Mouse (Mus musculus) gastrocnemius, adult 2 months (tissue): ENCODE measurements around the gene Srprb. TPM values are rescaled to one million over a fixed set of nuclear protein-coding genes. Genes with fewer than 3 reads are reported as not detected.
A peak's percentile ranks its signal among the peaks of the same experiment; 100 is the strongest.

ENCODE experiments used
- DNase-seq: peaks from one replicate; pipeline ENCODE4 v3.0.0; 2022
- H3K27ac ChIP-seq: fragments of 200-600 bp; 2 replicates; pipeline ENCODE4 v1.8.1; 2022; ENCODE audit warnings: mild to moderate bottlenecking
- H3K4me3 ChIP-seq: fragments of 200-600 bp; 2 replicates; pipeline ENCODE4 v1.8.1; 2022; ENCODE audit warnings: mild to moderate bottlenecking, moderate library complexity
- CTCF ChIP-seq: fragments of 200-600 bp; IDR thresholded peaks from 2 replicates; pipeline ENCODE4 v1.8.1; 2022; ENCODE audit warnings: antibody characterized with exemption, mild to moderate bottlenecking, moderate library complexity
- intact Hi-C: fragments of 180-260 bp; cut with DNase I; formaldehyde crosslinking; loops from one replicate; pipeline ENCODE4 v1.15.1; 2025
- long read RNA-seq, 2 experiments: library from polyadenylated mRNA; stranded (forward); transcript quantifications; one replicate each; pipeline ENCODE4 v2.0.0; 2021
- total RNA-seq, 2 experiments: library from RNA; stranded (reverse); gene quantifications; 2 replicates each; pipeline ENCODE4 v1.2.3; 2021

The Srprb gene
- total RNA-seq, result 10 to 100 TPM; 16.2 to 18.2 TPM
- long read RNA-seq, experiment 1, transcript Srprb-201 (7 exons, 3,064 nt), result major isoform, 29 of 41 reads
- long read RNA-seq, experiment 1, partial matches to known transcripts, result 0 of 41 reads
- long read RNA-seq, experiment 1, other reads (novel, unspliced or antisense), result 12 of 41 reads
- long read RNA-seq, experiment 2, transcript Srprb-201 (7 exons, 3,064 nt), result major isoform, 22 of 23 reads
- long read RNA-seq, experiment 2, partial matches to known transcripts, result 0 of 23 reads
- long read RNA-seq, experiment 2, other reads (novel, unspliced or antisense), result 1 of 23 reads

DNA sequence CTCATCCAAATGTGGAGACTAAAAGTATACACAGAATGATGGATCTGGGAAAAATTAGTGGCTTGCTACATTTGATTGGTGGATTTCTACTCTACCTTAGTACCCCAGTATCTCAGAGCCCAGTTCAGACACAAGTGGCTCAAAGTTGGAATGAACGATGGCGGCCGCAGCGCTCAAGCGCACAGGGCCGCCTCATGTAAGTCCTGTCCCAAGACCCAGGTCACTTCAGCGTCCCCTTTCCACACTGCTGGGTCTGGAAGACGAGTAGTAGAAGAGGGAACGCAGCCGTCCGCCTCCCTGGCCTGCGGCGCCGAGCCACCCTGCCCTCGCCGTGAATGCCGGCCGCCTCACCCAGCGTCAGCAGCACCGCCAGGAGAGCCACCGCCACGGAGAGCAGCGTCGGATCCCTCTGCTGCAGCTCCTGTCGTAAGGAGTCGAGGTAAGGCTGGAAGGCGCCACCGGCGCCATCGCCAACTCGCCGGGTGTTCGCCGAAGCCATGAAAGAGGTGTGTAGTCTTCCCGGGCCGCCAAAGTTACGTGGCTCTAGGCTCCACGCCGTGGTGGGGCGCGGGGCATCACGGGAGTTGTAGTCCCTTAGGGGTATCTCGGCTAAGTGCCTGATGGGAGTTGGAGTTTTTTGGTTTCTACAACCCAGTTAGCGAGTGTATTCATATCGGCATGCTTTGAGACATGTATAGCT is at the start of gene Srprb:
TSS of gene Srprb (minus strand) at position 577 of the 700 bp plus-strand sequence.
- DNase-seq, result peak; percentile 95
- no peak for TF ChIP-seq CTCF
- intact Hi-C loops, result loop anchor here (10.0 kb wide), 1 partner anchor 107 kb away; no protein-coding TSS in a partner anchor
- Histone ChIP-seq H3K4me3 (peak within 1 kb of the TSS; percentile 97), H3K27ac (peak within 1 kb of the TSS; percentile 86)

DNA sequence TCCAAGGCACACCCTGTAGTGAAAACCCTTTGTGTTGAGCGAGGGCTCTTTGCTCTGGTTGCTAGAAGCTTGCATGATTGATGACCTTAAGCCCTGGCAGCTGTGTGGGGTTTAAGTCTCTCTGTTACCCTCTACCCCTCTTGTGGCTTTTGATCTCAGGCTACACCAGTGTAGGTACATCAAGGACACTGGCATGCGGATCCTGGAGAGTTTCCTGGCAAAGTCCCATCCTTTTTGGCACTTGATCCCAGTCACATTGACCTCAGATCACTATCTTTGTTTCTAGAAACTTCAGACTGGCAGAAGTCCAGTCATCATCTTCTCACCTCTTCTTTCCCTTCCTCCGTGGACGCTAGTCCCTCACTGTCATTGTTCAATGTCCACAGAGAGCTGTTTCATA is 46.7 kb upstream of the Srprb start:
- no peak overlapping the region for H3K27ac ChIP-seq
- intact Hi-C loops, result no loop called here

GRCm38 (mm10) chr9:103246526-103247168 is 44.7 kb upstream of the Srprb start:
- DNase-seq, result no peak
- Histone ChIP-seq H3K4me3 (no peak overlapping the region), H3K27ac (no peak overlapping the region)
- no peak for TF ChIP-seq CTCF
- intact Hi-C loops, result no loop called here

More for the DNA sequence above, 46.7 kb upstream of the Srprb start:
- TF ChIP-seq CTCF, result no peak
- no peak overlapping the region for H3K4me3 ChIP-seq
- DNase-seq, result no peak

GRCm38 (mm10) chr9:103243640-103244039 is 41.7 kb upstream of the Srprb start:
- no peak for TF ChIP-seq CTCF
- Histone ChIP-seq H3K4me3 (no peak overlapping the region), H3K27ac (no peak overlapping the region)
- intact Hi-C loops, result no loop called here
- no peak for DNase-seq

GRCm38 (mm10) chr9:103241206-103241605 is 39.3 kb upstream of the Srprb start:
- DNase-seq, result no peak
- no peak overlapping the region for H3K4me3 ChIP-seq
- intact Hi-C loops, result no loop called here
- H3K27ac ChIP-seq, result no peak overlapping the region
- TF ChIP-seq CTCF, result no peak

DNA sequence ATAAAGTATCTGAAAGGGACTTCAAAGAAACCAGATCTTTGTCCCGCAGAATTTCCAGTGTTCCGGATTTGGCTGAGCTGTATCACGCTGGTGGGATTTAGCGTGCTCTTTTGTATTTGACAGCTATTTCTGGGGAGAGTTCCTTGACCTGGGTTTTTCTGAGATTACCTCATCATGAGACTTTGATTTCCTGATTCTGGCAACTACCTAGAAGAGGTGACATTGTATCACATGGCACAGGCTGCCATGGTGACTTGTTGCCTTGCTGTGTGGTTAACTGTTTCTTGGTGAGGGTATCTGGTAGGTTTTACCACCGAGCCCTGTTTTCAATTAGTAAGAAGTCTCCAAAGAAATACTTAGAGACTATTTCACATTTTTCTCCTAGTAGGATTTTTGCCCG is 37.5 kb upstream of the Srprb start:
- Histone ChIP-seq H3K27ac (no peak overlapping the region), H3K4me3 (no peak overlapping the region)
- intact Hi-C loops, result no loop called here
- TF ChIP-seq CTCF, result no peak
- no peak for DNase-seq

GRCm38 (mm10) chr9:103234565-103235165 is 32.7 kb upstream of the Srprb start:
- peak; percentile 27 for DNase-seq
- Histone ChIP-seq H3K27ac (0 out of 2 replicates have a peak overlapping the region, but pooled peaks have one; percentile 1), H3K4me3 (no peak overlapping the region)
- intact Hi-C loops, result no loop called here
- no peak for TF ChIP-seq CTCF

GRCm38 (mm10) chr9:103234059-103234458 is 32.1 kb upstream of the Srprb start:
- intact Hi-C loops, result no loop called here

GRCm38 (mm10) chr9:103233006-103233395 is 31.1 kb upstream of the Srprb start:
- intact Hi-C loops, result no loop called here
- H3K4me3 ChIP-seq, result no peak overlapping the region
- no peak overlapping the region for H3K27ac ChIP-seq
- no peak for TF ChIP-seq CTCF
- no peak for DNase-seq

More at GRCm38 (mm10) chr9:103234059-103234458, 32.1 kb upstream of the Srprb start:
- no peak for TF ChIP-seq CTCF
- Histone ChIP-seq H3K27ac (0 out of 2 replicates have a peak overlapping the region, but pooled peaks have one; percentile 1), H3K4me3 (no peak overlapping the region)
- DNase-seq, result no peak

GRCm38 (mm10) chr9:103232232-103233005 is 30.5 kb upstream of the Srprb start:
- no peak for DNase-seq
- Histone ChIP-seq H3K4me3 (no peak overlapping the region), H3K27ac (no peak overlapping the region)
- intact Hi-C loops, result no loop called here
- TF ChIP-seq CTCF, result no peak

- TF ChIP-seq CTCF, result no peak
- peak within 1 kb of the TSS; percentile 53 for H3K27ac ChIP-seq
Measured at GRCm38 (mm10) chr9:103230151-103230951, 28.4 kb upstream of the Srprb start, which contains the start of the genes Gm20425 and Trf. Gene Gm20425 (minus strand): TSS chr9:103230307. Gene Trf (minus strand): TSS chr9:103230444.

More at GRCm38 (mm10) chr9:103230151-103230951, 28.4 kb upstream of the Srprb start, which contains the start of the genes Gm20425 and Trf:
- H3K4me3 ChIP-seq, result peak within 1 kb of the TSS; percentile 60
- intact Hi-C loops, result no loop called here
- peak; percentile 46 for DNase-seq
